Mouse (Mus musculus) midbrain, embryonic 15.5 days (tissue): ENCODE results near the gene Csnk2b. TPM values are rescaled to one million over a fixed set of nuclear protein-coding genes. Genes with fewer than 3 reads are reported as not detected.

Experiments
- ATAC-seq: fragments of 200-750 bp; cut with Nextera tagmentation; replicated peaks from 2 replicates; pipeline ENCODE4 v1.8.0; 2017; ENCODE audit warnings: moderate TSS enrichment
- H3K27ac ChIP-seq: fragments of 300-500 bp; sonication (generic); 2 replicates; pipeline ENCODE4 v1.5.1; 2015; ENCODE audit warnings: mild to moderate bottlenecking, inconsistent platforms
- H3K27me3 ChIP-seq: fragments of 300-500 bp; sonication (generic); replicated peaks from 2 replicates; pipeline ENCODE4 v1.6.1; 2015; ENCODE audit warnings: inconsistent platforms
- H3K36me3 ChIP-seq: fragments of 300-500 bp; sonication (generic); replicated peaks from 2 replicates; pipeline ENCODE4 v1.6.1; 2015; ENCODE audit warnings: inconsistent platforms
- H3K4me1 ChIP-seq: fragments of 300-500 bp; sonication (generic); 2 replicates; pipeline ENCODE4 v1.6.1; 2015; ENCODE audit warnings: inconsistent platforms
- H3K4me2 ChIP-seq: fragments of 300-500 bp; sonication (generic); 2 replicates; pipeline ENCODE4 v1.6.1; 2015; ENCODE audit warnings: inconsistent platforms, mild to moderate bottlenecking, moderate library complexity
- H3K4me3 ChIP-seq: fragments of 300-500 bp; sonication (generic); 2 replicates; pipeline ENCODE4 v1.5.1; 2015; ENCODE audit warnings: mild to moderate bottlenecking, inconsistent platforms
- H3K9ac ChIP-seq: fragments of 300-500 bp; sonication (generic); 2 replicates; pipeline ENCODE4 v1.6.1; 2015; ENCODE audit warnings: mild to moderate bottlenecking, inconsistent platforms
- H3K9me3 ChIP-seq: fragments of 300-500 bp; sonication (generic); 2 replicates; pipeline ENCODE4 v1.6.1; 2016; ENCODE audit warnings: inconsistent platforms
- WGBS: fragments of 180-500 bp; shearing (Covaris S2); methylation state at CpG from one replicate; pipeline ENCODE4 v1.1.7; 2015; ENCODE audit warnings: mixed read lengths; 5-methylcytosine and 5-hydroxymethylcytosine counted together
- polyA plus RNA-seq: library from polyadenylated mRNA; unstranded; fragments of >200 nt; fragmentation: Nextera tagmentation; extraction: Ambion mirVana; gene quantifications from 2 replicates; pipeline ENCODE4 v1.2.1, GENCODE M21; 2015

Csnk2b gene
- polyA plus RNA-seq, 1 experiment from 2014 or later: 316 TPM

- ATAC-seq: no peak
- Histone ChIP-seq H3K4me1 (no peaks in the 10 kb centered on the region), H3K4me3 (no peak overlapping the region), H3K9ac (no peak overlapping the region), H3K4me2 (no peak overlapping the region), H3K27me3 (no peaks in the 10 kb centered on the region), H3K36me3 (peaks cover 95% of the 10 kb centered on the region), H3K27ac (no peak overlapping the region), H3K9me3 (no peaks in the 10 kb centered on the region)
- WGBS: 88% methylated on average over 5 of the region's 5 CpGs
Observed at GRCm38 (mm10) chr17:35146139-35146538, 24.3 kb upstream of the Csnk2b start.

- 89% methylated on average over 6 of the region's 6 CpGs for WGBS
- Histone ChIP-seq H3K9ac (no peak overlapping the region), H3K27ac (no peak overlapping the region), H3K4me2 (no peak overlapping the region), H3K36me3 (peaks cover 88% of the 10 kb centered on the region), H3K27me3 (no peaks in the 10 kb centered on the region), H3K4me3 (no peak overlapping the region), H3K9me3 (no peaks in the 10 kb centered on the region), H3K4me1 (peaks cover 20% of the 10 kb centered on the region)
- ATAC-seq: no peak
Observed at GRCm38 (mm10) chr17:35141971-35142370, 20.1 kb upstream of the Csnk2b start.

- ATAC-seq: no peak
- WGBS: 74% methylated on average over 16 of the region's 16 CpGs
- no peak overlapping the region for H3K4me3 ChIP-seq
Observed at GRCm38 (mm10) chr17:35140490-35140996, 18.7 kb upstream of the Csnk2b start.

GRCm38 (mm10) chr17:35139269-35139668, 17.4 kb upstream of the Csnk2b start:
- H3K27me3 ChIP-seq: no peaks in the 10 kb centered on the region
- H3K4me2 ChIP-seq: no peak overlapping the region
- no peak overlapping the region for H3K4me3 ChIP-seq
- no peak overlapping the region for H3K9ac ChIP-seq
- 96% methylated on average over 3 of the region's 3 CpGs for whole genome bisulfite sequencing
- H3K36me3 ChIP-seq: peaks cover 61% of the 10 kb centered on the region
- no peaks in the 10 kb centered on the region for H3K9me3 ChIP-seq
- peaks cover 29% of the 10 kb centered on the region for H3K4me1 ChIP-seq
- H3K27ac ChIP-seq: no peak overlapping the region
- ATAC-seq: no peak

More at GRCm38 (mm10) chr17:35140490-35140996, 18.7 kb upstream of the Csnk2b start:
- H3K4me1 ChIP-seq: peaks cover 29% of the 10 kb centered on the region
- no peak overlapping the region for H3K4me2 ChIP-seq
- H3K36me3 ChIP-seq: peaks cover 74% of the 10 kb centered on the region
- no peaks in the 10 kb centered on the region for H3K27me3 ChIP-seq
- no peak overlapping the region for H3K27ac ChIP-seq
- H3K9me3 ChIP-seq: no peaks in the 10 kb centered on the region
- no peak overlapping the region for H3K9ac ChIP-seq

GRCm38 (mm10) chr17:35135591-35136320, 13.9 kb upstream of the Csnk2b start:
- Histone ChIP-seq H3K4me3 (peak overlapping the region; percentile 85), H3K9me3 (no peaks in the 10 kb centered on the region), H3K36me3 (peaks cover 26% of the 10 kb centered on the region), H3K27ac (peak overlapping the region; percentile 97), H3K4me2 (peak overlapping the region; percentile 88), H3K9ac (peak overlapping the region; percentile 77), H3K27me3 (no peaks in the 10 kb centered on the region), H3K4me1 (peaks cover 29% of the 10 kb centered on the region)
- under 1% methylated on average over 42 of the region's 43 CpGs for WGBS
- peak; percentile 75 for ATAC-seq

GRCm38 (mm10) chr17:35134801-35135590, 13.1 kb upstream of the Csnk2b start, which contains the start of gene Bag6:
Gene Bag6, plus strand, starts transcription at chr17:35135178.
- Histone ChIP-seq H3K27me3 (no peaks in the 10 kb centered on the region), H3K36me3 (peaks cover 18% of the 10 kb centered on the region), H3K27ac (peak within 1 kb of the TSS; percentile 97), H3K4me3 (peak within 1 kb of the TSS; percentile 85), H3K4me1 (peaks cover 29% of the 10 kb centered on the region), H3K4me2 (peak within 1 kb of the TSS; percentile 88), H3K9ac (peak within 1 kb of the TSS; percentile 77), H3K9me3 (no peaks in the 10 kb centered on the region)
- under 1% methylated on average over 65 of the region's 66 CpGs for WGBS
- ATAC-seq: peak; percentile 95

GRCm38 (mm10) chr17:35133517-35133916, 11.7 kb upstream of the Csnk2b start:
- WGBS: 93% methylated on average over 7 of the region's 7 CpGs
- Histone ChIP-seq H3K36me3 (peaks cover 4% of the 10 kb centered on the region), H3K4me3 (no peak overlapping the region), H3K4me2 (no peak overlapping the region), H3K9me3 (no peaks in the 10 kb centered on the region), H3K9ac (no peak overlapping the region), H3K27ac (no peak overlapping the region), H3K27me3 (no peaks in the 10 kb centered on the region), H3K4me1 (peaks cover 31% of the 10 kb centered on the region)
- no peak for ATAC-seq

- WGBS: 76% methylated on average over 3 of the region's 3 CpGs
- ATAC-seq: no peak
Observed at GRCm38 (mm10) chr17:35132174-35132560, 10.3 kb upstream of the Csnk2b start.

GRCm38 (mm10) chr17:35131500-35132173, 9.8 kb upstream of the Csnk2b start, which contains the start of gene Apom:
Gene Apom, minus strand, starts transcription at chr17:35132050.
- H3K9ac ChIP-seq: no peak within 1 kb of the TSS
- no peaks in the 10 kb centered on the region for H3K27me3 ChIP-seq
- H3K4me2 ChIP-seq: no peak within 1 kb of the TSS
- H3K9me3 ChIP-seq: no peaks in the 10 kb centered on the region
- peaks cover 27% of the 10 kb centered on the region for H3K4me1 ChIP-seq
- ATAC-seq: no peak
- no peak within 1 kb of the TSS for H3K27ac ChIP-seq
- 82% methylated on average over 15 of the region's 15 CpGs for WGBS
- H3K36me3 ChIP-seq: no peaks in the 10 kb centered on the region
- H3K4me3 ChIP-seq: no peak within 1 kb of the TSS

More at GRCm38 (mm10) chr17:35132174-35132560, 10.3 kb upstream of the Csnk2b start:
- H3K36me3 ChIP-seq: no peaks in the 10 kb centered on the region
- no peak overlapping the region for H3K27ac ChIP-seq
- no peaks in the 10 kb centered on the region for H3K9me3 ChIP-seq
- H3K9ac ChIP-seq: no peak overlapping the region
- no peaks in the 10 kb centered on the region for H3K27me3 ChIP-seq
- peaks cover 27% of the 10 kb centered on the region for H3K4me1 ChIP-seq
- no peak overlapping the region for H3K4me2 ChIP-seq
- H3K4me3 ChIP-seq: no peak overlapping the region

GRCm38 (mm10) chr17:35131038-35131437, 9.2 kb upstream of the Csnk2b start:
- Histone ChIP-seq H3K27ac (no peak overlapping the region), H3K4me3 (no peak overlapping the region), H3K4me2 (no peak overlapping the region), H3K9ac (no peak overlapping the region), H3K27me3 (no peaks in the 10 kb centered on the region), H3K9me3 (no peaks in the 10 kb centered on the region), H3K36me3 (no peaks in the 10 kb centered on the region), H3K4me1 (peaks cover 27% of the 10 kb centered on the region)
- no peak for ATAC-seq
- WGBS: 85% methylated on average over 8 of the region's 8 CpGs

- 0 out of 2 replicates have a peak, but pooled peaks cover 3% of the 10 kb centered on the region for H3K36me3 ChIP-seq
- 67% methylated on average over 11 of the region's 11 CpGs for WGBS
- no peak overlapping the region for H3K4me3 ChIP-seq
- H3K9ac ChIP-seq: no peak overlapping the region
- no peaks in the 10 kb centered on the region for H3K27me3 ChIP-seq
- peaks cover 35% of the 10 kb centered on the region for H3K4me1 ChIP-seq
- no peak for ATAC-seq
- no peaks in the 10 kb centered on the region for H3K9me3 ChIP-seq
- no peak overlapping the region for H3K27ac ChIP-seq
- no peak overlapping the region for H3K4me2 ChIP-seq
Observed at GRCm38 (mm10) chr17:35128996-35129395, 7.1 kb upstream of the Csnk2b start.

GRCm38 (mm10) chr17:35127017-35127416, 5.2 kb upstream of the Csnk2b start:
- H3K9me3 ChIP-seq: no peaks in the 10 kb centered on the region
- H3K4me1 ChIP-seq: peaks cover 45% of the 10 kb centered on the region
- H3K27ac ChIP-seq: no peak overlapping the region
- ATAC-seq: no peak
- peaks cover 7% of the 10 kb centered on the region; the same call in 1 of the 2 replicates for H3K36me3 ChIP-seq
- peak overlapping the region; percentile 77; the same call in 1 of the 2 replicates for H3K9ac ChIP-seq
- peak overlapping the region; percentile 63 for H3K4me3 ChIP-seq
- H3K27me3 ChIP-seq: no peaks in the 10 kb centered on the region
- peak overlapping the region; percentile 65 for H3K4me2 ChIP-seq
- WGBS: 70% methylated on average over 13 of the region's 13 CpGs
